Mouse (Mus musculus): ENCODE data around the gene Hp1bp3. TPM values are rescaled to one million over a fixed set of nuclear protein-coding genes. Genes with fewer than 3 reads are reported as not detected.

Gene Hp1bp3
- 131 and 141 TPM in 2 replicates for polyA plus RNA-seq (2015; fragmentation: Nextera tagmentation; extraction: Ambion mirVana)

DNA sequence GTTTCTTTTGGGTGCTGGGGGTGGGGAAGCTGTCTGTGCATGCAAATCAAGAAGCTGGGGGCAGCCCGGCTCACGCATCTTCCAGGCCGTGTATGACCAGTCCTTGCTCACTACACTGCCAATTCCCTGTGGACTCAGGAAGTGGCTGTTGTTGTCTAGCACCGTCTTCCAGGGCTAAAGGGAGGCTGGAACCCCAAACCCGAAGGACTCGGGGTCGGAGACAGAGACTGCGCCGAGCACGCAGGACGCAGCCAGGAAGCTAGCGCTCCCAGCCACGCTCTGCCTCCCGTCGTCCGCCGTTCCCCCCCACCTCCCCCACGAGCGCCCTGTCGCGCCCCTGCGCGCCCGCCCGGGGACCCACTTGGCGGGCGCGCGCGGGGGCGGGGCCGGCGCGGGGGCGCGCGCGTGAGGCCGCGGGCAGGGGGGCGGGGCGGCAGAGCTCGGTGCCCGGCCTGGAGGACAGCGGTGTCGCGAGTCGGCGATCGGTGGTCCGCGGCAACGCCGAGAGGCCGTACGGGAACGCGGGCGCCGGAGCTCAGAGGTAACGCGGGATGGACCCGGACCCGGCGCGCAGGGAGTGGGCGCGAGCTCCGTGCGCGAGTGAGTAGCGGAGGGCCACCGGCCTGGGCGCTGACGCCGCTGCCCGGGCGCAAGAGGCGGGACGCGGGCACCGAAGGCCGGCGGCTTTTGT, at the start of gene Hp1bp3:
Hp1bp3 (plus strand) TSS at position 97 of the 691 bp plus-strand sequence.
- Histone ChIP-seq H3K4me1 (ENCODE audit: control insufficient read depth, insufficient read depth, low read length) (peaks cover 29% of the 10 kb centered on the region), H3K4me3 (replicated peaks; ENCODE audit: low read length) (peak within 1 kb of the TSS; percentile 92), H3K9ac (ENCODE audit: low read length) (peak within 1 kb of the TSS; percentile 98), H3K27me3 (ENCODE audit: control insufficient read depth, insufficient read depth, low read length) (no peaks in the 10 kb centered on the region), H3K36me3 (ENCODE audit: control insufficient read depth, insufficient read depth, low read length) (no peaks in the 10 kb centered on the region), H3K9me3 (replicated peaks; ENCODE audit: control insufficient read depth, low read length) (no peaks in the 10 kb centered on the region), H3K4me2 (ENCODE audit: low read depth, low read length) (peak within 1 kb of the TSS; percentile 65), H3K27ac (ENCODE audit: low read length) (peak within 1 kb of the TSS; percentile 99)
- under 1% methylated on average over 65 of the region's 84 CpGs for WGBS
- peak; percentile 74 for ATAC-seq (ENCODE audit: insufficient read depth, low FRiP score)

DNA sequence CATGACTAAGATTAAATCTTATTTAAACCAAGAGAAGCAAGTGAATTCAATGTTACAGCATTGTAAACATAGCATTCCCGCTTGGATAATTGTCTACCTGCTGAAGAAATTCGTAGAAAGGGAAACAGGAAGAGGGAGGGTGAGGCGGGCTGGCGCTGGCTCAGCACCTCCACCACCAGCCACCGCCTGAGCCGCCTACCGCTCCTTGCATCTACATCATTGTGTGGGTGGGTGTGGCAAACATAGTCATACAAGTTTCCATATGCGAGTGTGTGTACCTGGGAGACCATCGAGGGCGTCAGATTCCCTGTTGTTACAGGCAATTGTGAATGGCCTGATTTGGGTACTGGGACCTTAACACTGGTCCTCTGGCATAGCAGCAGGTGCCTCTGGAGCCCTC, 49.6 kb upstream of the Hp1bp3 start:
- H3K27ac ChIP-seq (ENCODE audit: low read length), result no peak overlapping the region
- H3K36me3 ChIP-seq (ENCODE audit: control insufficient read depth, insufficient read depth, low read length), result peaks cover 6% of the 10 kb centered on the region; the same call in 1 of the 2 replicates
- no peak overlapping the region for H3K9ac ChIP-seq (ENCODE audit: low read length)
- H3K4me3 ChIP-seq (replicated peaks; ENCODE audit: low read length), result no peak overlapping the region
- no peaks in the 10 kb centered on the region for H3K4me1 ChIP-seq (ENCODE audit: control insufficient read depth, insufficient read depth, low read length)
- WGBS, result 78% methylated on average over 10 of the region's 10 CpGs
- ATAC-seq (ENCODE audit: insufficient read depth, low FRiP score), result no peak; the same call in 1 of the 2 replicates
- no peaks in the 10 kb centered on the region for H3K9me3 ChIP-seq (replicated peaks; ENCODE audit: control insufficient read depth, low read length)
- H3K4me2 ChIP-seq (ENCODE audit: low read depth, low read length), result no peak overlapping the region
- H3K27me3 ChIP-seq (ENCODE audit: control insufficient read depth, insufficient read depth, low read length), result no peaks in the 10 kb centered on the region

DNA sequence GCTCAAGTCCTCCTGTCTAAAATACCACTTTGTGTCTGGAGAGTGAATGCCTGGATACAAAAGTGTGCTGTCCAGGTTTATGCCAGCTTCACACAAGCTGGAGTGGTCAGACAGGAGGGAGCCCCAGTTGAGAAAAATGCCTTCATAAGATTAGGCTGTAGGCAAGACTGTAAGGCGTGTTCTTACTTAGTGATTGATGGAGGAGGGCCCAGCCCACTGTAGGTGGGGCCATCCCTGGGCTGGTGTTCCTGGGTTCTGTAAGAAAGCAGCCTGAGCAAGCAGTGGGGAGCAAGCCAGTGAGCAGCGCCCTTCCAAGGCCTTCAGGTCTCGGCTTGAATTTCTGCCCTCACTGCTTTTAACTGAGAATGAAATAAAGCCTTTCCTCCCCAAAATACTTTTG, 47.9 kb upstream of the Hp1bp3 start:
- WGBS, result 69% methylated on average over 3 of the region's 3 CpGs

DNA sequence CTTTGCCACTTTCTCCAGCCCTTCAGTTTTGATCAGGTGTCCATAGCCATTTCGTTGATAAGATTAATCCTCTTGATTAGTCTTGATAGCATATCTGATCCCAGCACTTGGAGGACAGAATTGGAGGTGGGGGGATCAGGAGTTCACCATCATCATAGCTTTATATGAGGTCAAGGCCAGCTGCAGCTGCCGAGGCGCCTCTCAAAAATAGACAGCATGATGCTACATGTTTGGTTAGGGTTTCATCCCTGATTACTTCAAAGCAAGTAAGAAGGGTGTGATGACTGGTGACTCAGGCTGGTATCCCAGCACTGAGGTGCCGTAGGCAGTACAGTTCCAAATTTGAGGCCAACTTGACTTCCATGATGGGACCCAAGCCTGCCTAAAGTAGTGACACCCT, 46.7 kb upstream of the Hp1bp3 start:
- Histone ChIP-seq H3K4me1 (ENCODE audit: control insufficient read depth, insufficient read depth, low read length) (no peaks in the 10 kb centered on the region), H3K4me3 (replicated peaks; ENCODE audit: low read length) (no peak overlapping the region), H3K36me3 (ENCODE audit: control insufficient read depth, insufficient read depth, low read length) (peaks cover 11% of the 10 kb centered on the region; the same call in 1 of the 2 replicates), H3K27ac (ENCODE audit: low read length) (no peak overlapping the region), H3K4me2 (ENCODE audit: low read depth, low read length) (no peak overlapping the region), H3K27me3 (ENCODE audit: control insufficient read depth, insufficient read depth, low read length) (no peaks in the 10 kb centered on the region), H3K9ac (ENCODE audit: low read length) (no peak overlapping the region), H3K9me3 (replicated peaks; ENCODE audit: control insufficient read depth, low read length) (no peaks in the 10 kb centered on the region)
- 85% methylated on average over 4 of the region's 4 CpGs for WGBS
- no peak for ATAC-seq (ENCODE audit: insufficient read depth, low FRiP score)

More for the DNA sequence above, 47.9 kb upstream of the Hp1bp3 start:
- Histone ChIP-seq H3K27ac (ENCODE audit: low read length) (no peak overlapping the region), H3K9me3 (replicated peaks; ENCODE audit: control insufficient read depth, low read length) (no peaks in the 10 kb centered on the region), H3K9ac (ENCODE audit: low read length) (no peak overlapping the region), H3K4me1 (ENCODE audit: control insufficient read depth, insufficient read depth, low read length) (no peaks in the 10 kb centered on the region), H3K27me3 (ENCODE audit: control insufficient read depth, insufficient read depth, low read length) (no peaks in the 10 kb centered on the region), H3K36me3 (ENCODE audit: control insufficient read depth, insufficient read depth, low read length) (peaks cover 11% of the 10 kb centered on the region; the same call in 1 of the 2 replicates), H3K4me3 (replicated peaks; ENCODE audit: low read length) (no peak overlapping the region), H3K4me2 (ENCODE audit: low read depth, low read length) (no peak overlapping the region)
- ATAC-seq (ENCODE audit: insufficient read depth, low FRiP score), result no peak

DNA sequence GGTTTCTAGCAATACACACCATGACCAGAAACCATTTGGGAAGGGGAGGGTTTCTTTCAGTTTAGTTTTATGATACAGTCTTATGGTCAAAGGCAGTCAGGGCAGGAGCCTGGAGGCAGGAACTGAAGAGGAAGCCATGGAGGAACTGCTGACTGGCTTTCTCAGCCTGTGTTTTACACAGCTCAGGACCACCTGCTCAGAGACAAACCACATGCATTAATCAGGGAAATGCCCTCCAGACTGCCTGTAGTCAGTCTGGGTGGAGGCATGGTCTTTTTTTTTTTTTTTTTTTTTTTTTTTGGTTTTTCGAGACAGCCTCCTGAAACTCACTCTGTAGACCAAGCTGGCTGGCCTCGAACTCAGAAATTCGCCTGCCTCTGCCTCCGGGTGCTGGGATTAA, 43.4 kb upstream of the Hp1bp3 start:
- Histone ChIP-seq H3K36me3 (ENCODE audit: control insufficient read depth, insufficient read depth, low read length) (peaks cover 17% of the 10 kb centered on the region; the same call in 1 of the 2 replicates), H3K4me1 (ENCODE audit: control insufficient read depth, insufficient read depth, low read length) (no peaks in the 10 kb centered on the region), H3K4me3 (replicated peaks; ENCODE audit: low read length) (no peak overlapping the region), H3K27ac (ENCODE audit: low read length) (no peak overlapping the region), H3K9me3 (replicated peaks; ENCODE audit: control insufficient read depth, low read length) (no peaks in the 10 kb centered on the region), H3K9ac (ENCODE audit: low read length) (no peak overlapping the region), H3K27me3 (ENCODE audit: control insufficient read depth, insufficient read depth, low read length) (no peaks in the 10 kb centered on the region), H3K4me2 (ENCODE audit: low read depth, low read length) (no peak overlapping the region)
- ATAC-seq (ENCODE audit: insufficient read depth, low FRiP score), result no peak
- 88% methylated on average over 4 of the region's 4 CpGs for WGBS

DNA sequence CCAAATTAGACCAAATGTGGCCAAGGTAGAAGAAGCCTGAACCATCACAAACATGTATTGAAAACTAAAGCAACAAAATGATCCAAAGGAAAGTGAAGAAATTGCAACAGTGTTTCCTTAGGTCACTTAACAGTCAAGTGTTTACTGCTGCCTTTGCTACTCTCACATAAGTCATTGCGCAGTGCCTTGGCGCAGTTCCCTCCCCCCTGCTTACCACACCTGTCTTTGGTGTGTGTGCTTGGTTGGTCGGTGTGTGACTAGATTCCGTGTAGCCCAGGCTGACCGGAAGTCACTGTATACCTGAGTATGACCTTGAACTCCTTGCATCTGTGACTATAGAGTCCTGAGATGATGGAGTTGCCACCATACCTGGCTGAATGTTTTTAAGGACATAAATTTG, 36.7 kb upstream of the Hp1bp3 start:
- Histone ChIP-seq H3K4me3 (replicated peaks; ENCODE audit: low read length) (no peak overlapping the region), H3K9me3 (replicated peaks; ENCODE audit: control insufficient read depth, low read length) (no peaks in the 10 kb centered on the region), H3K36me3 (ENCODE audit: control insufficient read depth, insufficient read depth, low read length) (peaks cover 19% of the 10 kb centered on the region), H3K9ac (ENCODE audit: low read length) (no peak overlapping the region), H3K27me3 (ENCODE audit: control insufficient read depth, insufficient read depth, low read length) (no peaks in the 10 kb centered on the region), H3K4me1 (ENCODE audit: control insufficient read depth, insufficient read depth, low read length) (no peaks in the 10 kb centered on the region), H3K27ac (ENCODE audit: low read length) (no peak overlapping the region), H3K4me2 (ENCODE audit: low read depth, low read length) (no peak overlapping the region)
- no peak for ATAC-seq (ENCODE audit: insufficient read depth, low FRiP score)
- WGBS, result 92% methylated on average over 5 of the region's 5 CpGs

DNA sequence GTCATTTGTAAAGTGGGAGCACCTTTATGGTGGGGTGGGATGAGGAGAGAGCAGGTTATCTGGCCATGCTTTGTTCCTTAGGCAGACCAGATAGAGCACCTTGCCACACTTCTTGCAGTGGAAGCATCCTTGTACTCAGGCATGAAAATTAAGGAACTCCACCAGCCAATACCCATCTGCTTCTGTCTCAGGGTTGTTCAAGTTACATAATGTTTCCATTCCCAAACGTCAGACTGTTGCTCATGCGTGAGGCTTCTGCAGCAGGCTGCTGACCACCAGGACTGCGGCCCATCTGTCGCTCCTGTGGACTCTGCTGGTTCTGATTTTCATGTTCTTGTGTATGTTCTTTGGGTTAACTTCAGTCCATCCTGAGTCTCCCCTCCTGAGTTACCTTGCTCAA, 35.4 kb upstream of the Hp1bp3 start:
- Histone ChIP-seq H3K4me3 (replicated peaks; ENCODE audit: low read length) (no peak overlapping the region), H3K27me3 (ENCODE audit: control insufficient read depth, insufficient read depth, low read length) (no peaks in the 10 kb centered on the region), H3K27ac (ENCODE audit: low read length) (no peak overlapping the region), H3K36me3 (ENCODE audit: control insufficient read depth, insufficient read depth, low read length) (peaks cover 26% of the 10 kb centered on the region), H3K9me3 (replicated peaks; ENCODE audit: control insufficient read depth, low read length) (no peaks in the 10 kb centered on the region), H3K4me1 (ENCODE audit: control insufficient read depth, insufficient read depth, low read length) (no peaks in the 10 kb centered on the region), H3K9ac (ENCODE audit: low read length) (no peak overlapping the region), H3K4me2 (ENCODE audit: low read depth, low read length) (no peak overlapping the region)
- 86% methylated on average over 4 of the region's 4 CpGs for whole genome bisulfite sequencing
- ATAC-seq (ENCODE audit: insufficient read depth, low FRiP score), result no peak

DNA sequence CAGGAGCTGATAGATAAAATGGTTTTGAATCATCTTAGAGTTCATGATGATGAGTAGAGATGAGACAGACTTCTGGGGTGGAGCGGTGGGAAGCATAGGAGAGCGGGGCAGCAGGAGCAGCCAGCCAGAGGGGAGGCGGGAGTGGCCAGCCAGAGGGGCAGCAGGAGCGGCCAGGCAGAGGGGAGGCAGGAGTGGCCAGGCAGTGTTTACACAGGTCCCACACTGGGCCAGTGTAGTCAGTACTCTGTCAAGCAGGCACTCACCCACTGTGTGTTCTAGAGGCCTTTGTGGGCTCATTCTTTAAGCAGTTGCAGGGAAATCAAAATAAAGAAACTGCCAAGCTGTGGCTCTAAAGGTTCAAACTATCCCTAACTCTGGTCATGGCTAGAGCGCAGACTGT, 32.0 kb upstream of the Hp1bp3 start:
- WGBS, result 70% methylated on average over 5 of the region's 5 CpGs
- Histone ChIP-seq H3K4me2 (ENCODE audit: low read depth, low read length) (no peak overlapping the region), H3K27me3 (ENCODE audit: control insufficient read depth, insufficient read depth, low read length) (no peaks in the 10 kb centered on the region), H3K36me3 (ENCODE audit: control insufficient read depth, insufficient read depth, low read length) (peaks cover 21% of the 10 kb centered on the region), H3K4me3 (replicated peaks; ENCODE audit: low read length) (no peak overlapping the region), H3K4me1 (ENCODE audit: control insufficient read depth, insufficient read depth, low read length) (no peaks in the 10 kb centered on the region), H3K27ac (ENCODE audit: low read length) (no peak overlapping the region), H3K9ac (ENCODE audit: low read length) (no peak overlapping the region), H3K9me3 (replicated peaks; ENCODE audit: control insufficient read depth, low read length) (no peaks in the 10 kb centered on the region)
- ATAC-seq (ENCODE audit: insufficient read depth, low FRiP score), result no peak

DNA sequence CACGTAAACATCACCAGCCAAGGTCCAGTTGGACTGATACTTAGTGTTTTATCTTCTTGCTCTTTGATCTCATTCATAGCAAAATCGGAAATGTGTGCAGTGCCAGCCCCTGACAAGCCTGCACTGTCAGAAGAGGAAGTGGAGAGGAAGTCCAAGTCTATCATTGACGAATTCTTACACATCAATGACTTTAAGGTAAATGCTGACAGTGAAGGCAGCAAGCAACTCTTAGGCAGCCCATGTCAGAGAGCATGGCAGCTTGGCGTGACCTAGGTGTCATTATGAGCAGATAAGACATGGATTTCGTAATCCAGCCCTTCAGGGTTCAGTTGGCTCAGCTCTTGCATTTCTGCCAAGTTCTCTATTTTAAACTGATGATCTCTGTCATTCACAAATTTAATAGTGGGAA, 31.5 kb upstream of the Hp1bp3 start:
- H3K27ac ChIP-seq (ENCODE audit: low read length), result no peak overlapping the region
- ATAC-seq (ENCODE audit: insufficient read depth, low FRiP score), result no peak
- no peak overlapping the region for H3K4me2 ChIP-seq (ENCODE audit: low read depth, low read length)
- H3K9ac ChIP-seq (ENCODE audit: low read length), result no peak overlapping the region
- no peaks in the 10 kb centered on the region for H3K4me1 ChIP-seq (ENCODE audit: control insufficient read depth, insufficient read depth, low read length)
- WGBS, result 73% methylated on average over 5 of the region's 5 CpGs
- no peaks in the 10 kb centered on the region for H3K27me3 ChIP-seq (ENCODE audit: control insufficient read depth, insufficient read depth, low read length)
- H3K9me3 ChIP-seq (replicated peaks; ENCODE audit: control insufficient read depth, low read length), result no peaks in the 10 kb centered on the region
- H3K4me3 ChIP-seq (replicated peaks; ENCODE audit: low read length), result no peak overlapping the region
- H3K36me3 ChIP-seq (ENCODE audit: control insufficient read depth, insufficient read depth, low read length), result peaks cover 21% of the 10 kb centered on the region
